Mouse (Mus musculus): ENCODE measurements around the gene Six1. TPM values are rescaled to one million over a fixed set of nuclear protein-coding genes. Genes with fewer than 3 reads are reported as not detected.
"Not testable (repeated sequence)": the region's sequence is repeated elsewhere in the genome, so short reads cannot be mapped to it uniquely, and the experiment has no call there.

Six1 gene
- polyA plus RNA-seq, 1 experiment from 2014 or later = 0.70 TPM

- no peak overlapping the region for H3K4me2 ChIP-seq (replicated peaks; ENCODE audit: low read depth, low read length)
- H3K9ac ChIP-seq (replicated peaks; ENCODE audit: low read depth) = no peak overlapping the region
- WGBS = 44% methylated on average over 4 of the region's 5 CpGs
- H3K27ac ChIP-seq (ENCODE audit: low read length) = no peak overlapping the region
- TF ChIP-seq EP300 (IDR thresholded peaks at IDR 0.05) (no peak), CTCF (IDR thresholded peaks at IDR 0.05) (no peak)
- no peaks in the 10 kb centered on the region for H3K4me1 ChIP-seq (ENCODE audit: insufficient read depth, low read depth, low read length)
- DNase-seq (ENCODE audit: low spot score) = no peak
- ATAC-seq = no peak
- no peaks in the 10 kb centered on the region for H3K9me3 ChIP-seq (ENCODE audit: low read length)
- no peak overlapping the region for H3K4me3 ChIP-seq (ENCODE audit: low read depth, low read length)
- no peaks in the 10 kb centered on the region for H3K36me3 ChIP-seq (ENCODE audit: insufficient read depth, low read length)
- no peaks in the 10 kb centered on the region for H3K27me3 ChIP-seq (replicated peaks; ENCODE audit: insufficient read depth, low read length)
These were observed 35.2 kb upstream of the Six1 start for GRCm38 (mm10) chr12:73088911-73089310.

- 39% methylated on average over 5 of the region's 5 CpGs for WGBS
- H3K4me2 ChIP-seq (replicated peaks; ENCODE audit: low read depth, low read length) = no peak overlapping the region
- no peak overlapping the region for H3K27ac ChIP-seq (ENCODE audit: low read length)
- H3K36me3 ChIP-seq (ENCODE audit: insufficient read depth, low read length) = no peaks in the 10 kb centered on the region
- peak; percentile 13 for DNase-seq (ENCODE audit: low spot score)
- no peaks in the 10 kb centered on the region for H3K27me3 ChIP-seq (replicated peaks; ENCODE audit: insufficient read depth, low read length)
- TF ChIP-seq CTCF (IDR thresholded peaks at IDR 0.05) = no peak
- no peak for TF ChIP-seq EP300 (IDR thresholded peaks at IDR 0.05)
- ATAC-seq = peak; percentile 60
- no peak overlapping the region for H3K9ac ChIP-seq (replicated peaks; ENCODE audit: low read depth)
- H3K4me3 ChIP-seq (ENCODE audit: low read depth, low read length) = no peak overlapping the region
- H3K9me3 ChIP-seq (ENCODE audit: low read length) = no peaks in the 10 kb centered on the region
- no peaks in the 10 kb centered on the region for H3K4me1 ChIP-seq (ENCODE audit: insufficient read depth, low read depth, low read length)
These were observed 34.8 kb upstream of the Six1 start for GRCm38 (mm10) chr12:73088500-73088899.

- Histone ChIP-seq H3K4me3 (ENCODE audit: low read depth, low read length) (no peak overlapping the region), H3K36me3 (ENCODE audit: insufficient read depth, low read length) (no peaks in the 10 kb centered on the region), H3K27me3 (replicated peaks; ENCODE audit: insufficient read depth, low read length) (no peaks in the 10 kb centered on the region), H3K27ac (ENCODE audit: low read length) (no peak overlapping the region), H3K4me2 (replicated peaks; ENCODE audit: low read depth, low read length) (no peak overlapping the region), H3K9ac (replicated peaks; ENCODE audit: low read depth) (no peak overlapping the region), H3K9me3 (ENCODE audit: low read length) (no peaks in the 10 kb centered on the region), H3K4me1 (ENCODE audit: insufficient read depth, low read depth, low read length) (no peaks in the 10 kb centered on the region)
- TF ChIP-seq CTCF (IDR thresholded peaks at IDR 0.05) = no peak
- TF ChIP-seq EP300 (IDR thresholded peaks at IDR 0.05) = no peak
- 86% methylated on average over 7 of the region's 7 CpGs for WGBS
- DNase-seq (ENCODE audit: low spot score) (no peak), ATAC-seq (no peak)
These were observed 33.4 kb upstream of the Six1 start for GRCm38 (mm10) chr12:73087086-73087485.

GRCm38 (mm10) chr12:73085739-73086630, 32.3 kb upstream of the Six1 start:
- H3K4me2 ChIP-seq (replicated peaks; ENCODE audit: low read depth, low read length) = no peak overlapping the region
- no peaks in the 10 kb centered on the region for H3K9me3 ChIP-seq (ENCODE audit: low read length)
- no peak overlapping the region for H3K9ac ChIP-seq (replicated peaks; ENCODE audit: low read depth)
- TF ChIP-seq CTCF (IDR thresholded peaks at IDR 0.05) (no peak), EP300 (IDR thresholded peaks at IDR 0.05) (no peak)
- 42% methylated on average over 11 of the region's 11 CpGs for WGBS
- H3K27me3 ChIP-seq (replicated peaks; ENCODE audit: insufficient read depth, low read length) = no peaks in the 10 kb centered on the region
- H3K36me3 ChIP-seq (ENCODE audit: insufficient read depth, low read length) = no peaks in the 10 kb centered on the region
- H3K4me3 ChIP-seq (ENCODE audit: low read depth, low read length) = no peak overlapping the region
- no peak overlapping the region for H3K27ac ChIP-seq (ENCODE audit: low read length)
- no peaks in the 10 kb centered on the region for H3K4me1 ChIP-seq (ENCODE audit: insufficient read depth, low read depth, low read length)
- ATAC-seq = no peak
- DNase-seq (ENCODE audit: low spot score) = no peak

GRCm38 (mm10) chr12:73083773-73084172, 30.1 kb upstream of the Six1 start:
- TF ChIP-seq CTCF (IDR thresholded peaks at IDR 0.05) (no peak), EP300 (IDR thresholded peaks at IDR 0.05) (no peak)
- ATAC-seq (no peak), DNase-seq (ENCODE audit: low spot score) (no peak)
- Histone ChIP-seq H3K4me3 (ENCODE audit: low read depth, low read length) (no peak overlapping the region), H3K36me3 (ENCODE audit: insufficient read depth, low read length) (no peaks in the 10 kb centered on the region), H3K4me1 (ENCODE audit: insufficient read depth, low read depth, low read length) (no peaks in the 10 kb centered on the region), H3K27ac (ENCODE audit: low read length) (no peak overlapping the region), H3K9ac (replicated peaks; ENCODE audit: low read depth) (no peak overlapping the region), H3K27me3 (replicated peaks; ENCODE audit: insufficient read depth, low read length) (no peaks in the 10 kb centered on the region), H3K4me2 (replicated peaks; ENCODE audit: low read depth, low read length) (no peak overlapping the region), H3K9me3 (ENCODE audit: low read length) (no peaks in the 10 kb centered on the region)
- 57% methylated on average over 4 of the region's 4 CpGs for WGBS

- not testable (repeated sequence) for DNase-seq (ENCODE audit: low spot score); ATAC-seq; H3K4me3 ChIP-seq (ENCODE audit: low read depth, low read length)
These were observed 28.1 kb upstream of the Six1 start for GRCm38 (mm10) chr12:73081828-73082227.

More at GRCm38 (mm10) chr12:73081828-73082227, 28.1 kb upstream of the Six1 start:
- H3K4me2 ChIP-seq (replicated peaks; ENCODE audit: low read depth, low read length); H3K27ac ChIP-seq (ENCODE audit: low read length); H3K9ac ChIP-seq (replicated peaks; ENCODE audit: low read depth); H3K36me3 ChIP-seq (ENCODE audit: insufficient read depth, low read length); H3K4me1 ChIP-seq (ENCODE audit: insufficient read depth, low read depth, low read length); H3K9me3 ChIP-seq (ENCODE audit: low read length); H3K27me3 ChIP-seq (replicated peaks; ENCODE audit: insufficient read depth, low read length): not testable (repeated sequence)
- WGBS = 91% methylated on average over 4 of the region's 4 CpGs

All from lung, postnatal 0 days (tissue).